Mouse (Mus musculus): ENCODE results near the gene Plekhg2.

DNA sequence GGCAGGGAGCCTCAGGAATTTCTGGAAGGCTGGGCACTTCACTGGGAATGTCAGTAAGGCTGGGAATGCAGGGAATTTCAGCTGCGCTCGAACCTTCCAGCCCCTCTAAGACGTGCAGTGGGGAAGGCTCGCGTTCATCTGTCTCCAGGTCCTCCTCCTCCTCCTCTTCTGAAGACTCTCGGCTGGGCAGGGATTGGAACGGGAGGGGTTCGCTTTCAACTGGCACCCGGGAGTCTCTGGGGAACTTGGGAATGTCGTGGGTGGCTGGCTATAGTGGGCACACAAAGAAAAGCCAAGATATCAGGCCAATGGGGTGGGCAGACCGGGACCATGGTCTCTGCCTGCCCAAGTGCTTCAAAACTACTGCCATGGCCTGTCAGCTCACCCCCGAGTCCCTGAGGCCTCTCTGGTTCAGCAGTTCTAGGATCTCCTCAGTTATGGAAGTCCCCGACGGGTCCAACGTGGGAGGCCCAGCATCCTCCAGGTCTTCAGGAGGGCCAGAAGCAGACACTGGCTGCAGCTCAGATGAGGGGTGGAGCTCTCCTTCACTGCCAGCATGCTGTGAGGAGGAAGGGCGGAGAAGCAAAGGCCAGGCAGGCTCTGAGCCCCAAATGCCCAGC is 9.8 kb downstream of the Plekhg2 start:
- TF ChIP-seq CTCF (IDR thresholded peaks at IDR 0.05; ENCODE audit: extremely low read depth, insufficient read depth, insufficient read length, insufficient replicate concordance), result no peak
- TF ChIP-seq POLR2A (IDR thresholded peaks at IDR 0.05; ENCODE audit: low read depth, low read length), result no peak
